Mouse (Mus musculus): ENCODE results near the gene Fbxw18.
A peak's percentile ranks its signal among the peaks of the same experiment; 100 is the strongest.
"Not testable (repeated sequence)": the region's sequence is repeated elsewhere in the genome, so short reads cannot be mapped to it uniquely, and the experiment has no call there.

The Fbxw18 gene

DNA sequence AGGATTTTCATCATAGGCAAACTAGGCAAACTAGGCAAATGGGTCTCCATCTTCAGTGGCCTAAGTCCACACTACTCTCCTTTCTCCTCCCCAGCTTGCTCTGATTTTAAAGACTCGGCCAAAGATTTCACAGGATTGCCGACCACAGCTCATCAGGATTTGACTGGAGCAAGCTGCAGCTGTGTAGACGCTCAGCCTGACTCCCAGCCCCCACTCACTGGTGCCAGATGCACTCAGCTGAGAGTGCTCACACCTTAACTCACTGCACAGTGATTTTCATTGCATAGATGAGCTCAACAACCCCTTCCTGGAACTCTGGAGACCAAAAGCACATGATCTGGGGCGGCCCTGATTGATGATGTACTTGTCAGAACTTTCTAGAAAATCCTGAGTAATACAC, at the start of gene Fbxw18:
TSS of gene Fbxw18 (minus strand) at position 101 of the 400 bp plus-strand sequence.
- not testable (repeated sequence) for DNase-seq

DNA sequence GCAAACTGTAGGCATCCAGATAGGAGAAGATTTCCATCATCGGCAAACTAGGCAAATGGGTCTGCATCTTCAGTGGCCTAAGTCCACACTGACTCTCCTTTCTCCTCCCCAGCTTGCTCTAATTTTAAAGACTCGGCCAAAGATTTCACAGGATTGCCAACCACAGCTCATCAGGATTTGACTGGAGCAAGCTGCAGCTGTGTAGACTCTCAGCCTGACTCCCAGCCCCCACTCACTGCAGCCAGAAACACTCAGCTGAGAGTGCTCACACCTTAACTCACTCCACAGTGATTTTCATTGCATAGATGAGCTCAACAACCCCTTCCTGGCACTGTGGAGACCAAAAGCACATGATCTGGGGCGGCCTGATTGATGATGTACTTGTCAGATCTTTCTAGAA, 43.5 kb upstream of the Fbxw18 start, which contains the start of gene Fbxw26:
TSS of gene Fbxw26 (minus strand) at position 101 of the 400 bp plus-strand sequence.
- DNase-seq = not testable (repeated sequence)

DNA sequence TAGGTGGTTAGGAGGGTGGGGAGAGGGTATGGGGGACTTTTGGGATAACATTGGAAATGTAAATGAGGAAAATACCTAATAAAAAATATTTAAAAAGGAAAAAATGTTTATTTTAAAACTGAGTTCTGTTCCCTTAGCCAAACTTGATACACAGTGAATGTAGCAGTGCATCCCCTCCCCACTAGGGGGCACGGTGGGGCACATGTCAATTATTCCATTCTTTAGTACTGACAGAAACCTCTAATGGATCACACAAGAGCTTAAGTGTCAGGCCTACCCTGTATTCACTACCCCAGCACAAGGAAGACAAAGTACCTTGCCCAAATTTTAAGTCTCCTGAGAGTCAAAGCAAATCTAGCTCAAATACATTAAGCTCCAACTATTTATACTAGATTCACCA, 17.2 kb downstream of the Fbxw18 start:
- peak; percentile 19 to 74 for DNase-seq

DNA sequence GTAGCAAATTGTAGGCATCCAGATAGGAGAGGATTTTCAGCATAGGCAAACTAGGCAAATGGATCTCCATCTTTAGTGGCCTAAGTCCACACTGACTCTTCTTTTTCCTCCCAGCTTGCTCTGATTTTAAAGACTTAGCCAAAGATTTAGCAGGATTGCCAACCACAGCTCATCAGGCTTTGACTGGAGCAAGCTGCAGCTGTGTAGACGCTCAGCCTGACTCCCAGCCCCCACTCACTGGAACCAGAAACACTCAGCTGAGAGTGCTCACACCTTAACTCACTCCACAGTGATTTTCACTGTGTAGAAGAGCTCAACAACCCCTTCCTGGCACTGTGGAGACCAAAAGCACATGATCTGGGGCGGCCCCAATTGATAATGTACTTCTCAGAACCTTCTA, 37.9 kb downstream of the Fbxw18 start, which contains the start of gene Fbxw25:
TSS of gene Fbxw25 (minus strand) at position 101 of the 400 bp plus-strand sequence.
- DNase-seq = not testable (repeated sequence)

Data from kidney, adult 8-10 months (tissue).